Mouse (Mus musculus): ENCODE measurements around the gene Sbk3.

DNA sequence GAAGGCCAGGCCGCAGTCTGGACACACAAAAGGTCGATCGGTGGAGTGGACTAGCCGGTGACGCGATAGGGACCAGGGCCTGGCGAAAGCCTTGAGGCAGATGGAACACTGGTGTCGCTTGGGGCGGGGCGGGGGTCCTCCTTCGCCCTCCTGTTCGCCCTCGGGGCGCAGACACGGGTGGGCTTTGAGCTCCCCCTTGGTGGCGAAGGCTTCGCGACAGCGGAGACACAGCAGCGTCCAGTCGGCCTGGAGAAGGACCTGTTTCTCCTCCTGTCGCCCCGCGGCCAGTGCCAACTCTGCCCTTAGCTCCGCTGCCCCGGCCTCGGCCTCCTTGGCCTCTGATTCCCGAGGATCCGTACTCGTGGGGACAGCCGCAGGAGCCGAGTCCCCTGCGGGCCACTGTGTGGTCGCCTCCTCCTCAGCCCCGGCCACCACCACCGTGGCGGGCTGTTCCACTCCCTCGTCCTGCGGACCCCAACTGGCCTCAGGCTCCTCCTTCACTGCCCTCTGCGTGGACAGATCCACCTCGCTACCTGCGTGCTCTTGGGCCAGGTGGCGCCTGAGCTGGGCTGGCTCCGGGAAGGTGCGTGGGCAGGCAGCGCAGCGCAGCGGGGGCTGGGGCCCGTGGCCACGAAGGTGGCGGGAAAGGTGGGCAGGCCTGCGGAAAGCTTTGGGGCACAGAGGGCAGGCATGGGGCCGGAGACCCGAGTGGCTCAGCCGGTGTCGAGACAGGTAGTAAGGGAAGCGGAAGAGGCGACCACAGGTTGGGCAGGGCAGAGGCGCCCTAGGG is 23.2 kb upstream of the Sbk3 start:
- TF ChIP-seq CTCF (IDR thresholded peaks at IDR 0.05; ENCODE audit: control insufficient read depth, insufficient read depth, low read length) (no peak), POLR2A (IDR thresholded peaks at IDR 0.05; ENCODE audit: borderline replicate concordance, control insufficient read depth, low read depth, low read length) (no peak)

Data from bone marrow, adult 2 months (tissue).